Mouse (Mus musculus): ENCODE data around the gene Spem2. TPM values are rescaled to one million over a fixed set of nuclear protein-coding genes. Genes with fewer than 3 reads are reported as not detected.

Gene Spem2
- polyA plus RNA-seq, 1 experiment from 2014 or later: 0.07 TPM

- no peak for TF ChIP-seq CTCF (IDR thresholded peaks at IDR 0.05; ENCODE audit: low read depth)
- peak overlapping the region; percentile 59 for H3K9ac ChIP-seq (ENCODE audit: low read depth, low read length)
- H3K27ac ChIP-seq (ENCODE audit: low read depth, low read length): peak overlapping the region; percentile 37
- no peaks in the 10 kb centered on the region for H3K4me1 ChIP-seq (replicated peaks; ENCODE audit: control insufficient read depth, insufficient read depth, low read length)
- H3K4me2 ChIP-seq (replicated peaks; ENCODE audit: low read depth): peak overlapping the region; percentile 98
- H3K27me3 ChIP-seq (replicated peaks; ENCODE audit: control insufficient read depth, insufficient read depth, low read length): peaks cover 15% of the 10 kb centered on the region; the same call in 1 of the 2 replicates
- ATAC-seq: no peak
- H3K36me3 ChIP-seq (ENCODE audit: control insufficient read depth, insufficient read depth): no peaks in the 10 kb centered on the region
- H3K4me3 ChIP-seq (ENCODE audit: low read depth, low read length): peak overlapping the region; percentile 77
- WGBS: 3% methylated on average over 41 of the region's 52 CpGs
- no peaks in the 10 kb centered on the region for H3K9me3 ChIP-seq (ENCODE audit: control insufficient read depth)
Observed at GRCm38 (mm10) chr11:69836703-69837576, 18.7 kb upstream of the Spem2 start.

- ATAC-seq: no peak
- H3K4me3 ChIP-seq (ENCODE audit: low read depth, low read length): no peak overlapping the region
- H3K9me3 ChIP-seq (ENCODE audit: control insufficient read depth): no peaks in the 10 kb centered on the region
- H3K4me2 ChIP-seq (replicated peaks; ENCODE audit: low read depth): peak overlapping the region; percentile 98; the same call in 1 of the 2 replicates
- 34% methylated on average over 4 of the region's 4 CpGs for WGBS
- TF ChIP-seq CTCF (IDR thresholded peaks at IDR 0.05; ENCODE audit: low read depth): no peak
- no peaks in the 10 kb centered on the region for H3K4me1 ChIP-seq (replicated peaks; ENCODE audit: control insufficient read depth, insufficient read depth, low read length)
- no peaks in the 10 kb centered on the region for H3K36me3 ChIP-seq (ENCODE audit: control insufficient read depth, insufficient read depth)
- H3K27me3 ChIP-seq (replicated peaks; ENCODE audit: control insufficient read depth, insufficient read depth, low read length): peaks cover 15% of the 10 kb centered on the region; the same call in 1 of the 2 replicates
- no peak overlapping the region for H3K27ac ChIP-seq (ENCODE audit: low read depth, low read length)
- no peak overlapping the region for H3K9ac ChIP-seq (ENCODE audit: low read depth, low read length)
Observed at GRCm38 (mm10) chr11:69835966-69836335, 17.7 kb upstream of the Spem2 start.

GRCm38 (mm10) chr11:69835326-69835965, 17.2 kb upstream of the Spem2 start:
- no peak for TF ChIP-seq CTCF (IDR thresholded peaks at IDR 0.05; ENCODE audit: low read depth)
- Histone ChIP-seq H3K9ac (ENCODE audit: low read depth, low read length) (no peak overlapping the region), H3K27me3 (replicated peaks; ENCODE audit: control insufficient read depth, insufficient read depth, low read length) (peaks cover 15% of the 10 kb centered on the region; the same call in 1 of the 2 replicates), H3K9me3 (ENCODE audit: control insufficient read depth) (no peaks in the 10 kb centered on the region), H3K4me2 (replicated peaks; ENCODE audit: low read depth) (peak overlapping the region; percentile 98; the same call in 1 of the 2 replicates), H3K4me3 (ENCODE audit: low read depth, low read length) (no peak overlapping the region), H3K27ac (ENCODE audit: low read depth, low read length) (no peak overlapping the region), H3K36me3 (ENCODE audit: control insufficient read depth, insufficient read depth) (no peaks in the 10 kb centered on the region), H3K4me1 (replicated peaks; ENCODE audit: control insufficient read depth, insufficient read depth, low read length) (no peaks in the 10 kb centered on the region)
- no peak for ATAC-seq
- WGBS: 43% methylated on average over 9 of the region's 9 CpGs

- no peak overlapping the region for H3K27ac ChIP-seq (ENCODE audit: low read depth, low read length)
- H3K36me3 ChIP-seq (ENCODE audit: control insufficient read depth, insufficient read depth): no peaks in the 10 kb centered on the region
- no peaks in the 10 kb centered on the region for H3K9me3 ChIP-seq (ENCODE audit: control insufficient read depth)
- H3K9ac ChIP-seq (ENCODE audit: low read depth, low read length): peak overlapping the region; percentile 50
- H3K4me3 ChIP-seq (ENCODE audit: low read depth, low read length): peak overlapping the region; percentile 38
- ATAC-seq: no peak
- H3K4me2 ChIP-seq (replicated peaks; ENCODE audit: low read depth): peak overlapping the region; percentile 72
- whole genome bisulfite sequencing: 12% methylated on average over 42 of the region's 48 CpGs
- TF ChIP-seq CTCF (IDR thresholded peaks at IDR 0.05; ENCODE audit: low read depth): peak; percentile 21
- no peaks in the 10 kb centered on the region for H3K4me1 ChIP-seq (replicated peaks; ENCODE audit: control insufficient read depth, insufficient read depth, low read length)
- H3K27me3 ChIP-seq (replicated peaks; ENCODE audit: control insufficient read depth, insufficient read depth, low read length): peaks cover 15% of the 10 kb centered on the region; the same call in 1 of the 2 replicates
Observed at GRCm38 (mm10) chr11:69834001-69834549, 15.8 kb upstream of the Spem2 start.

GRCm38 (mm10) chr11:69833554-69833953, 15.3 kb upstream of the Spem2 start:
- Histone ChIP-seq H3K4me2 (replicated peaks; ENCODE audit: low read depth) (peak overlapping the region; percentile 72), H3K9ac (ENCODE audit: low read depth, low read length) (peak overlapping the region; percentile 50; the same call in 1 of the 2 replicates), H3K9me3 (ENCODE audit: control insufficient read depth) (no peaks in the 10 kb centered on the region), H3K36me3 (ENCODE audit: control insufficient read depth, insufficient read depth) (no peaks in the 10 kb centered on the region), H3K27me3 (replicated peaks; ENCODE audit: control insufficient read depth, insufficient read depth, low read length) (peaks cover 15% of the 10 kb centered on the region; the same call in 1 of the 2 replicates), H3K27ac (ENCODE audit: low read depth, low read length) (no peak overlapping the region), H3K4me3 (ENCODE audit: low read depth, low read length) (peak overlapping the region; percentile 38), H3K4me1 (replicated peaks; ENCODE audit: control insufficient read depth, insufficient read depth, low read length) (no peaks in the 10 kb centered on the region)
- ATAC-seq: no peak
- TF ChIP-seq CTCF (IDR thresholded peaks at IDR 0.05; ENCODE audit: low read depth): no peak
- 58% methylated on average over 8 of the region's 8 CpGs for WGBS

- Histone ChIP-seq H3K9me3 (ENCODE audit: control insufficient read depth) (no peaks in the 10 kb centered on the region), H3K4me1 (replicated peaks; ENCODE audit: control insufficient read depth, insufficient read depth, low read length) (no peaks in the 10 kb centered on the region), H3K4me3 (ENCODE audit: low read depth, low read length) (no peak overlapping the region), H3K36me3 (ENCODE audit: control insufficient read depth, insufficient read depth) (peaks cover 20% of the 10 kb centered on the region; the same call in 1 of the 2 replicates), H3K27me3 (replicated peaks; ENCODE audit: control insufficient read depth, insufficient read depth, low read length) (0 out of 2 replicates have a peak, but pooled peaks cover under 1% of the 10 kb centered on the region), H3K9ac (ENCODE audit: low read depth, low read length) (no peak overlapping the region), H3K4me2 (replicated peaks; ENCODE audit: low read depth) (no peak overlapping the region), H3K27ac (ENCODE audit: low read depth, low read length) (no peak overlapping the region)
- no peak for ATAC-seq
- no peak for TF ChIP-seq CTCF (IDR thresholded peaks at IDR 0.05; ENCODE audit: low read depth)
- WGBS: 55% methylated on average over 5 of the region's 5 CpGs
Observed at GRCm38 (mm10) chr11:69828832-69829231, 10.6 kb upstream of the Spem2 start.
